Mouse (Mus musculus) cerebellum, adult 9-11 months (tissue): Measurements from ENCODE around the gene Rd3l.
"Not testable (repeated sequence)": the region's sequence is repeated elsewhere in the genome, so short reads cannot be mapped to it uniquely, and the experiment has no call there.

Experiments
- DNase-seq: peaks from one replicate; pipeline ENCODE4 v3.0.0; 2022

Gene Rd3l

GRCm38 (mm10) chr12:111963339-111963738 is 17.8 kb downstream of the Rd3l start:
- DNase-seq, result no peak

GRCm38 (mm10) chr12:111958101-111958865 is 22.8 kb downstream of the Rd3l start:
- DNase-seq, result peak; percentile 70

- DNase-seq, result no peak
Measured at GRCm38 (mm10) chr12:111956173-111956572, 24.9 kb downstream of the Rd3l start.

- DNase-seq, result no peak
Measured at GRCm38 (mm10) chr12:111951701-111952100, 29.4 kb downstream of the Rd3l start.

- DNase-seq, result no peak
Measured at GRCm38 (mm10) chr12:111950486-111950885, 30.6 kb downstream of the Rd3l start.

GRCm38 (mm10) chr12:111946716-111947115 is 34.4 kb downstream of the Rd3l start:
- peak; percentile 78 for DNase-seq

- DNase-seq, result not testable (repeated sequence)
Measured at GRCm38 (mm10) chr12:111945765-111946655, 35.1 kb downstream of the Rd3l start.

GRCm38 (mm10) chr12:111945115-111945514 is 36.0 kb downstream of the Rd3l start:
- no peak for DNase-seq

- DNase-seq, result not testable (repeated sequence)
Measured at GRCm38 (mm10) chr12:111944065-111944987, 36.8 kb downstream of the Rd3l start.

- DNase-seq, result no peak
Measured at GRCm38 (mm10) chr12:111943421-111944064, 37.6 kb downstream of the Rd3l start.

GRCm38 (mm10) chr12:111938623-111939177 is 42.4 kb downstream of the Rd3l start:
- DNase-seq, result no peak

- no peak for DNase-seq
Measured at GRCm38 (mm10) chr12:111936706-111937550, 44.2 kb downstream of the Rd3l start.

GRCm38 (mm10) chr12:111933971-111934370 is 47.1 kb downstream of the Rd3l start:
- DNase-seq, result no peak

GRCm38 (mm10) chr12:111933032-111933704 is 47.9 kb downstream of the Rd3l start:
- no peak for DNase-seq

GRCm38 (mm10) chr12:111932513-111932912 is 48.6 kb downstream of the Rd3l start:
- DNase-seq, result no peak

GRCm38 (mm10) chr12:111931411-111932025 is 49.6 kb downstream of the Rd3l start:
- no peak for DNase-seq
